Mouse (Mus musculus): ENCODE data around the gene Ifit1bl2. TPM values are rescaled to one million over a fixed set of nuclear protein-coding genes. Genes with fewer than 3 reads are reported as not detected.
"Not testable (repeated sequence)": the region's sequence is repeated elsewhere in the genome, so short reads cannot be mapped to it uniquely, and the experiment has no call there.

Gene Ifit1bl2
- polyA plus RNA-seq, 1 experiment from 2014 or later, result not detected

- Histone ChIP-seq H3K4me3 (no peak overlapping the region), H3K27ac (no peak overlapping the region), H3K9ac (no peak overlapping the region), H3K4me1 (no peaks in the 10 kb centered on the region), H3K9me3 (replicated peaks) (no peaks in the 10 kb centered on the region), H3K27me3 (replicated peaks) (no peaks in the 10 kb centered on the region), H3K4me2 (no peak overlapping the region), H3K36me3 (no peaks in the 10 kb centered on the region)
- no peak for ATAC-seq
- WGBS (ENCODE audit: insufficient replicate concordance), result 63% methylated on average over 3 of the region's 3 CpGs
Observed at GRCm38 (mm10) chr19:34605472-34605871, 35.1 kb downstream of the Ifit1bl2 start.

- H3K27ac ChIP-seq; H3K4me1 ChIP-seq; H3K4me3 ChIP-seq; ATAC-seq; H3K36me3 ChIP-seq; H3K4me2 ChIP-seq; H3K9me3 ChIP-seq (replicated peaks); H3K27me3 ChIP-seq (replicated peaks); H3K9ac ChIP-seq: not testable (repeated sequence)
- WGBS (ENCODE audit: insufficient replicate concordance), result 23% methylated on average over 1 of the region's 1 CpGs
Observed at GRCm38 (mm10) chr19:34601888-34602287, 38.7 kb downstream of the Ifit1bl2 start, which contains the start of gene Ifit1bl1. TSS of gene Ifit1bl1 (minus strand) at chr19:34601956.

DNA sequence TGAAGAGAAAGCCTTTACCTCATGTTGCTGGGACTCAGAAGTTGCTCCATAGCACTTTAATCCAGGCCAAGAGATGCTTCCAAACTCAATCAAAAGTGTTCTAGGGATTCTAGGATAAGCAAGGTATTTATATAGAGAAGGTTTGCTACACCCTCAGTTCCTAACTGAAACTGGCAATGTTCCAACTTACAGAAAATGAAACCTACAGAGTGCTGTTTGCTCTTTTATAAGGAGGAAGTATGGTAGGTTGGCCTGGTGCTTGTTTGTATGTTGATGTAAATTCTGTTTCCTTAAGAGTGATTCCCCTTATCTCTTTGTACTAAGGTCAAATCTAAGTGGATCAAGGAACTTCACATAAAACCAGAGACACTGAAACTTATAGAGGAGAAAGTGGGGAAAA is 41.3 kb downstream of the Ifit1bl2 start:
- H3K4me1 ChIP-seq; H3K9ac ChIP-seq; H3K4me3 ChIP-seq; H3K4me2 ChIP-seq; H3K36me3 ChIP-seq; H3K27ac ChIP-seq; H3K27me3 ChIP-seq (replicated peaks); ATAC-seq; H3K9me3 ChIP-seq (replicated peaks): not testable (repeated sequence)

DNA sequence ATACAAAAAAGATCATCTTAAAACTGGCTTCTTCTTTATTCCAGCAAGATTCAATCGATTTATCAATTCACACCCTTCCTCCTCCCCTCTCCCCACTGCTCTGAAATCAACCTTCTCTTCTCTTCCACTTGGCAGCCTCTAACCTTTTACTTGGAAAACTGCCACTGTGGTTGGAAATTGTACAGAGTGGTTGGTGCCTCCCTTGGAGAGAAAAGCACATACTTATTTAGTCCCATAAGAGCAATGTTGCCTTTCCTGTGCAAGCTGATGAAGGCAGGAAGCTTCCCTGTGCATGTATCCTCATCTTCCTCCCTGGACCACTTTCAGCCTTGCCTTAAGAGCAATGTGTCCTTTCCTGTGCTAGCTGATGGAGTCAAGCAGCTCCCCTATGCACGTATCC is 42.2 kb downstream of the Ifit1bl2 start:
- no peak for ATAC-seq
- WGBS (ENCODE audit: insufficient replicate concordance), result 62% methylated on average over 2 of the region's 2 CpGs
- Histone ChIP-seq H3K27me3 (replicated peaks) (no peaks in the 10 kb centered on the region), H3K4me2 (no peak overlapping the region), H3K9me3 (replicated peaks) (no peaks in the 10 kb centered on the region), H3K27ac (no peak overlapping the region), H3K9ac (no peak overlapping the region), H3K4me1 (no peaks in the 10 kb centered on the region), H3K36me3 (no peaks in the 10 kb centered on the region), H3K4me3 (no peak overlapping the region)

DNA sequence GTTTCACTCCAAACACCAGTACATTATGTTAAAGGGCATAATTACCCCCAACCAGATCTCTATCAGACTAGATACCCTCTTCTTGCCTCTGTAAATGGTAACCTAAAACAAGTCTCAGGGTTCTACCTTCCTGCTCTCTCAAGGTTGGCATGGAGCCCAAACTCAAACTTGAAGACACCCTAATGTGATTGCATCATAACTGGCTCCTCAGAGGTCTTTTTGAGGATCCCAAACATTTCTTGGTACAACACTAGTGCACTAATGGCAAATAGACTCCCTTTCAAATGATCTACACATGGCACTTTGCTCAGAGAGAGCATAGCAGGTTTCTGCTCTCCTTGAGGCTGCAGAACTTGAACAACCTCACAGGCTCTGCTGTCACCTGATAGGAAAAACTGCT is 43.7 kb downstream of the Ifit1bl2 start:
- Histone ChIP-seq H3K27ac (no peak overlapping the region), H3K36me3 (no peaks in the 10 kb centered on the region), H3K9ac (no peak overlapping the region), H3K4me2 (no peak overlapping the region), H3K4me3 (no peak overlapping the region), H3K27me3 (replicated peaks) (no peaks in the 10 kb centered on the region), H3K4me1 (no peaks in the 10 kb centered on the region), H3K9me3 (replicated peaks) (no peaks in the 10 kb centered on the region)
- ATAC-seq, result no peak

DNA sequence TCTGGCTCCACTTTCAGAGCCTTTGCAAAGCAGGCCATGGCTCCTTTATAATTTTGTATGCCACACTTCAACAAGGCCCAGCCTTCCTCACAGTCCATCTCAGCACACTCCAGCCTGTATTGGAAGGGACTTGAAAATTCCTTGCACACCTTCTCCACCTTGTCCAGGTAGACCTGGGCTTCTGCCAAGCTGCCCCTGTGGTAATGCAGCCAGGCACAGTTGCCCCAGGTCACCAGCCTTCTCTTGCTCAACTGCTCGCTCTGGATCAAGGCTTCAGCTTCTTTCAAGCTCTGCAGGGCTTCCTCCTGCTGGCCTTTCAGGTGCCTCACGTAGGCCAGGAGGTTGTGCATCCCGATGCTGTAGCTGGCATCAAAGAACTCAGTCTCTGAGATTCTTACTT is 46.0 kb downstream of the Ifit1bl2 start:
- H3K27ac ChIP-seq; H3K9ac ChIP-seq; ATAC-seq; H3K9me3 ChIP-seq (replicated peaks); H3K4me1 ChIP-seq; H3K4me2 ChIP-seq; H3K36me3 ChIP-seq; H3K27me3 ChIP-seq (replicated peaks); H3K4me3 ChIP-seq: not testable (repeated sequence)
- 60% methylated on average over 3 of the region's 3 CpGs for WGBS (ENCODE audit: insufficient replicate concordance)

DNA sequence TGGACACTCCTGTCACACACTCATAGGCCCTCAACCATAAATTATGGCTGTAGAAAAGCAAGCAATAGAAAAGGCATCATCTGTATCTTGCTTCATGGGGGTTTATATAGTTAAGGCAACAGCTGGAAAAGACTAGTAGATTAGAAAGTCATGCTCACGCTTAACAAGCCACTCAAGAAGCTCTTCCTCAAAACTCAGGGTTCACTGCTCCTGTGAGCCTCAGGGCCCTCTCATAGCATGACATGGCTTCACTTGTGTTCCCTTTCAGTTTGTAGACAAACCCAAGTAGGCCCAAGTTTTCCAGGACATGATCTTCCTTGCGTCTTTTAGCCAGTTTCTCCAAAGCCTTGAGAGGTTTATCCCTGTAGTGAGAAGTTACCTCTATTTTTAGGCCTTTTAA is 47.1 kb downstream of the Ifit1bl2 start:
- Histone ChIP-seq H3K36me3 (no peaks in the 10 kb centered on the region), H3K27ac (no peak overlapping the region), H3K4me3 (no peak overlapping the region), H3K9ac (no peak overlapping the region), H3K4me1 (no peaks in the 10 kb centered on the region), H3K9me3 (replicated peaks) (no peaks in the 10 kb centered on the region), H3K27me3 (replicated peaks) (0 out of 2 replicates have a peak, but pooled peaks cover 3% of the 10 kb centered on the region), H3K4me2 (no peak overlapping the region)
- no peak for ATAC-seq
- WGBS (ENCODE audit: insufficient replicate concordance), result 64% methylated on average over 2 of the region's 2 CpGs

DNA sequence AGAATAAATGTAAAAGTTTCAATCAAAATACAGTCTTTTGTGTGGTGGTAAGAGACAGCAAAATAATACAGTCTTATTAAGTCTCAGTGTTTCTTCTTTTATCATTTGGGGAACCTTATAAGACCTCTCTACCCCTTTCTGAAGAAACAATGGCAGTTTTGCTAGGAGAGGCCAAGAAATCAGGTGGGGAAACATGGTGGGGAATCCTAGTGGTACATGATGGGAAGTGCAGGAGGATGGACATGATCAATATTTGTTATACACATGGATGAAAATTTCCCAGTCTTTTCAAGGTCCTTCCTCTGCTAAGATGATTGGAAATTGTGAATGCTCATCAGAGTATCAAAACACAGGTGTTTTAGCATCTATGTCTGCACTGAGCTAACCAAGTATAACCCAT is 51.6 kb downstream of the Ifit1bl2 start:
- no peak for ATAC-seq
- Histone ChIP-seq H3K9ac (no peak overlapping the region), H3K4me3 (no peak overlapping the region)

DNA sequence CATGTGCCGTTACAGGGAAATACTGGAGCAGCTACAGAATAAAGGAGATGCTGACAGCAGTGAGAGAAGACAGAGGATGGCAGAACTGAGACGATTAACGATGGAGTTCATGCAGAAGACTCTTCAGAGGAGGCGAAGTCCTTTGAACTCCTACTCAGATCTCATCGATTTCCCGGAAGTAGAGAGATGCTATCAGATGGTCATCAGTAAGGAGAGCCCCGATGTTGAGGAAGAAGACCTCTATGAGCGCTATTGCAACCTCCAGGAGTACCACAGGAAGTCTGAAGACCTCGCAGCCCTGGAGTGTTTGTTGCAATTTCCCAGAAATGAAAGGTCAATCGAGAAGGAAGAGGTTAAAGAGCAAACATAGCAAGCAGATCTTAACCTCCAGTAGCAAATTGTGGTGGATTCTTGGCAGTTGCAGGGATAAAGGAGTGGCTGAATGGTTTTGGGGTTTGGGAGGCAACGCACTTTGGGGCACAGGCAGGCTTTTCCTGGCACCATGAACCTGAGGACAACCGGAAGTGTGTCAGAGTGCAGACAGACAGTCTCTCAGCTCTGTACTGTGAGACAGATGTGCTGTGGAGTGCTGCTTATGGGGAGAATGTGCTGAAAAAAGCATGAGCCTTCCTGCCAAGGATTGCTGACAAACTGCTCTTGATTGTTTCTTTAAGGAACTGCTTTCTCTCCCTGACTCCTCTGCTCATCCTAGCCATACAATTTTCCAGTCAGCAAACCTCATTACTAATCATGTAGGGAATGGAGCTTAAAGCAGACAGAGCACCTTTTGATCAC is 52.4 kb downstream of the Ifit1bl2 start:
- not testable (repeated sequence) for H3K9ac ChIP-seq; H3K27ac ChIP-seq; H3K9me3 ChIP-seq (replicated peaks); H3K27me3 ChIP-seq (replicated peaks); H3K36me3 ChIP-seq; ATAC-seq; H3K4me3 ChIP-seq; H3K4me1 ChIP-seq; H3K4me2 ChIP-seq
- WGBS (ENCODE audit: insufficient replicate concordance), result 55% methylated on average over 7 of the region's 12 CpGs

More for the DNA sequence above, 51.6 kb downstream of the Ifit1bl2 start:
- Histone ChIP-seq H3K27ac (no peak overlapping the region), H3K4me1 (no peaks in the 10 kb centered on the region), H3K36me3 (no peaks in the 10 kb centered on the region), H3K4me2 (no peak overlapping the region), H3K9me3 (replicated peaks) (no peaks in the 10 kb centered on the region), H3K27me3 (replicated peaks) (0 out of 2 replicates have a peak, but pooled peaks cover 3% of the 10 kb centered on the region)

DNA sequence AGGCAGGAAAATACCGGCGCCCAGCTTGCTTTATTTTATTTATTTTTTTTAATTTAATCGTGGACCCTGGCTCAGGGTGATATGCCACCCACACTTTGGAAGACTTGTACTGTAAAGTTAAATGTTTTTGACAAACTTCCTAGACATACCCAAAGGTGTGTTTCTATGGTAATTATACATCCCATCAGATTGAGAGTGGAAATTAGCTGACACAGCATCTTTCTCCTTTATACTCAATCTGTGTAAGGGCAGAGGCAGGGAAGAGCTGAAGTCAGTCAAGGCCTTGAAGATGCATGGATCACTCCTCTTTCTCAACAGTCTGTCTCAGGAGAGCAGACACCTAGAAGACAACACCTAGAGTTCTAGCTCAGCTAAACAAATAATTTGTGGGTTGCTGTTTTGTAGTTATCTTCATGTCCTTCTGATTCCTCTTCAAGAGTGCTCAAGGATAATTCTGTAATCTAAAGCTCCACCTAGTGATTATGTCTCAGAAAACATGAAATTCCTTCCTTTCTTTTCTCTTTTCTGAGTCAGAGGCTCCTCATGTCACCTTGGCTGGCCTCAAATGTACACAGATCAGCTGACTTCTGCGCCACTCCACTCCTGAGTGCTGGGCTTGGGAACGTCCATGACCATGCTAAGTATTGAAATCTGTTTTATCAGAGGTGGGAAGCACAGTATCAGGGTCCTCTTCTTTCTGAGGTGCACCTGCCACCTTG is 54.6 kb downstream of the Ifit1bl2 start:
- H3K27me3 ChIP-seq (replicated peaks); H3K9me3 ChIP-seq (replicated peaks); H3K27ac ChIP-seq; ATAC-seq; H3K4me3 ChIP-seq; H3K4me1 ChIP-seq; H3K36me3 ChIP-seq; H3K4me2 ChIP-seq; H3K9ac ChIP-seq: not testable (repeated sequence)
- 48% methylated on average over 5 of the region's 5 CpGs for WGBS (ENCODE audit: insufficient replicate concordance)

GRCm38 (mm10) chr19:34583126-34583766 is 57.3 kb downstream of the Ifit1bl2 start, which contains the start of gene Ifit3:
TSS of gene Ifit3 (plus strand) at chr19:34583531.
- not testable (repeated sequence) for H3K4me1 ChIP-seq; H3K9ac ChIP-seq; H3K9me3 ChIP-seq (replicated peaks); H3K4me3 ChIP-seq; H3K4me2 ChIP-seq; H3K27me3 ChIP-seq (replicated peaks); H3K36me3 ChIP-seq; ATAC-seq; H3K27ac ChIP-seq
- 23% methylated on average over 2 of the region's 2 CpGs for WGBS (ENCODE audit: insufficient replicate concordance)

DNA sequence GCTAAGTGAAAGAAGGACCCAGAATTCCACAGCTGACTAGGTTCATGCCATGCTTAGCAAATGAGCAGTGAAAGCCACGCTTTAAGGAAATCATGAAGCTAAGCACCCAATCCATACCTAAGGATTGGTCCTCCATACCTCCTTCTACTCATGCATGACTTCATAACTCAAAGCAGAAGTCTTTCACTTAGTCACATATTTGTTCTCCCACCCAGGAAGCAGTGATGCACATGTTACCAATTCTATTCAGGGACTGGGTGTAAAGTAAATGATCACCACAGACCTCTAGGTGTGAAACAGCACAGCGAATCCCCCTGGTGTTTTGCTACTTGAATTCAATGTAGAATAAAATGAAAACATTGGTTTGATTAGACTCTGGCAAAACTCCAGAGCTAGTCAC is 57.8 kb downstream of the Ifit1bl2 start:
- H3K27ac ChIP-seq; H3K9me3 ChIP-seq (replicated peaks); ATAC-seq; H3K4me2 ChIP-seq; H3K27me3 ChIP-seq (replicated peaks); H3K36me3 ChIP-seq; H3K9ac ChIP-seq; H3K4me1 ChIP-seq; H3K4me3 ChIP-seq: not testable (repeated sequence)
- WGBS (ENCODE audit: insufficient replicate concordance), result 71% methylated on average over 2 of the region's 2 CpGs
